Mouse (Mus musculus) embryonic stem cell, embryonic (primary cell): ENCODE measurements around the gene Cyb5r2.

Experiments
- CTCF ChIA-PET, 4 experiments: fragments of 300-600 bp in 2 of 4; fragments of 350-600 bp in 2 of 4; sonication (Branson Sonifier 250); formaldehyde crosslinking; loops; one replicate each; lab custom pipeline; 2022; ENCODE audit warnings: inconsistent platforms in 2 of 4; lab: Charles Lee
- POLR2A ChIA-PET, 4 experiments: fragments of 300-600 bp in 2 of 4; fragments of 350-600 bp in 2 of 4; sonication (Branson Sonifier 250); formaldehyde crosslinking; loops; one replicate each; lab custom pipeline; 2022; ENCODE audit warnings: antibody characterized with exemption in 4 of 4, inconsistent platforms in 1 of 4; lab: Charles Lee

Cyb5r2 gene

DNA sequence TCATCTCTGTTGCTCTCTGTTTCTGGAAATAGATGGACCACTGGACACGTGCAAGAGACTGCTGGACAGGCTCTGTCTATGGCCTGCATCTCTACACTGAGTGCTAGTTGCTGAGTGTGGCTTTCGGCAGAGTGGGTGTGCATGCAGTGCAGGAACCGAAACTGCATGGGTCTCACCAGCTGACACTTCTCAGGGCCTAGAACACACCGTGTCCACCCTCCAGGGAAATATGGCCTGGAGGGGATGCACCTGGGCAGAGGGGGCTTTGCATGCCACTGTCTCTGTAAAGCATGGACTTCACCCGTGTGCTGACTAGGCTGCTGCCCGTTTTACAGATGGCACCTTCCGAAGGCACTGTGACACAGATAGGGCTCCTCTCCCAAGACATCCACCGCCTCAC is 11.8 kb downstream of the Cyb5r2 start:
- POLR2A ChIA-PET = interaction anchor here in 1 of 4 experiments (1.0 to 2.1 kb wide), 2 partner anchors 11 to 17 kb away, joined by 4 to 14 read pairs; partner anchors contain the start of gene Cyb5r2
- CTCF ChIA-PET = interaction anchor here in 3 of 4 experiments (0.6 to 4.3 kb wide), 4 partner anchors 42 to 85 kb away, joined by 4 to 52 read pairs (median 5); no protein-coding TSS in a partner anchor

DNA sequence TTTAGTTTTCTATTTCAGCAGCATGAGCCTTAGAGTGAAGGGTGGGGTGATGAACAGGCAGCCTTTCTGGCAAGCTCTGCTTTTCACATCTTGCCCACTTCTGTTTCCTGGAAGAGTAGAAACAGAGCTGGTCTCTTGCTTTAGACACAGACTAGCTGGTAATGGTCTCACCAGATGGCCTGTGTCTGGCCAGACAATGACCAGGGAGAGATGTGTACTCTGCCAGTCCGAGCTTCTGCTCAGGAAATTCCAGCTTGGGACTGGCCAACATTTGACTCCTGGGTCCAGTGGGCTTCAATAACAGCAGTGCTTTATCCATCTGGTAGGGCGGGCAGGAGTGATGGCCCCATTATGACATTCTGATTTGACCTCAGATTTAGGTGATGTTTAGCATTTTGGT is 12.7 kb downstream of the Cyb5r2 start:
- POLR2A ChIA-PET = no interaction called here
- CTCF ChIA-PET = interaction anchor here in 3 of 4 experiments (0.7 to 1.6 kb wide), 4 partner anchors 34 to 84 kb away, joined by 3 to 5 read pairs (median 4); no protein-coding TSS in a partner anchor

DNA sequence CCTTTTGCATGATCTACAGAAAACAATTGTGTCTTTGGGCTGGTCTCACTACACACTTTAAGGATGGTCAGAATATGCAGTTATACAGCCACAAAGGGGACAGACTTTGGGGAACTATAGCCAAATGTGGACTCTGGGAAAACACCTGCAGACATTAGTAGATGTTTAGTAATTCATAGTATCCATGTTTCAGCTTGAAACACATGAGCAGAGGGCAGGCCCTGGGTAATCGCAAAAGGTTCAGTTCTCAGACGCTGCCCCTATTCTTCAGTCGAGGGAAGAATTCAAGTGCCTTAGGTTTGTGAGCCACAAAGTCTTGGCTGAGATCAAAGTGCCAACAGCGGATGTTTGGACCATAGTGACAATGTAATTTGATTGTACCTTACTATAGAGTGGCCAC is 13.4 kb downstream of the Cyb5r2 start:
- ChIA-PET POLR2A (interaction anchor here in 1 of 4 experiments (0.7 kb wide), 1 partner anchor 12 kb away, joined by 3 read pairs; no protein-coding TSS in a partner anchor), CTCF (interaction anchor here in 2 of 4 experiments (1.2 to 1.6 kb wide), 2 partner anchors 35 to 84 kb away, joined by 3 to 5 read pairs; no protein-coding TSS in a partner anchor)

DNA sequence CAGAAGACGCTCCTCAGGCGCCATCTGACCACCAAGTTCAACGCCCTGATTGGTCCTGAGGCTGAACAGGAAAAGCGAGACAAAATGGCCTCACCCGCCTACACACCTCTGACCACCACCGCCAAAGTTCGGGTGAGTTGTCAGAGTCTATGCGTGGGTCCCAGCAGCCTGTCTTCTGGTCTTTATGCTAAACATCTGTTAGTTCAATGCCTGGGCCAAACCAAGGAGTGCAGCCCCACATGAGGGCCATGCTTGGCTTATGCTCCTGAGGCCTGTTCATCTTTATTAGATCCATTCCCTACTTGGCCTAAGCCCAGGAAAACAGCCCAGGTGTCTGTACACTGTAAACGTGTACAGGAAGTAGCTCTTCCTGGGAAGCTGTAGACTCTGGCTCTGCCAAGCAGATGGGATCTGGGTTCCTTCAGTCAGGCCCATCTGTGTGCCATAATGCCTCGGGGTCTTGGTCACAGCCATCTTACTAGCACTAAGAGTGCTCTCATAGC is 14.8 kb downstream of the Cyb5r2 start:
- POLR2A ChIA-PET = interaction anchor here in 2 of 4 experiments (0.7 to 1.5 kb wide), 3 partner anchors 15 to 248 kb away, joined by 3 to 5 read pairs (median 3); partner anchors contain the start of gene Cyb5r2 (in 1 of the 2)
- CTCF ChIA-PET = no interaction called here

DNA sequence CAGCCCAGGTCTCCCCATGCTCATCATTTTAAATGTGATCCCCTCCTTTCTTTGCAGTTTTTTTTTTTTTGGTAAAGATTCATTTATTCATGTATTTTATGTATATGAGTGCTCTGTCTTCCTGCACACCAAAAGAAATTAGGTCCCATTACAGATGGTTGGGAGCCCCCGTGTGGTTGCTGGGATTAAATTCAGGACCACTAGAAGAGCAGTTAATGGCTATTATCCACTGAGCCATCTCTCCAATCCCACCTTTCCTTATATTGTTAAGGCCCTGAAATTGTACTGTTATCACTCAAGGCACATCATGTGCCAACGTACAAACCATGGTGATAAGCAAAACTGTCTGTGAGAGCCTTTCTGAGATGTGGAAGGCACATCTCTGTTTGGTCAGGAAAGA is 19.1 kb downstream of the Cyb5r2 start:
- ChIA-PET POLR2A (no interaction called here), CTCF (interaction anchor here in 2 of 4 experiments (0.7 to 1.6 kb wide), 3 partner anchors 41 to 77 kb away, joined by 4 read pairs; no protein-coding TSS in a partner anchor)

DNA sequence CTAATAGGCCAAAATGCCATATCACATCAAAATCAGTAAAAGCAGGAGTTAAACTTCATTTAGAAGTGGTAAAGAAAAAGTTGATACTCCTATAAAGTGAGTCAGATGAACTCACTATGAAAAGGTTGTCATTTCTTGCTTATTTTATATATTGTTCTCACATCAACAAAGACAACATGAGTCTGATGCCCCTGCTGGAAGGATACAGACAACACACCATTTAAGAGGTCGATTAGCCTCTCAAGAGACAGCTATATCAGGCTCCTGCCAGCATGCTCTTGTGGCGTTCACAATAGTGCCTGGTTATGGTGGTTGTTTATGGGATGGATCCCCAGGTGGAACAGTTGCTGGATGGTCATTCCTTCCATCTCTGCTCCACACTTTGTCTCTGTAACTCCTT is 24.7 kb downstream of the Cyb5r2 start:
- ChIA-PET POLR2A (interaction anchor here in 2 of 4 experiments (1.2 to 1.5 kb wide), 2 partner anchors 11 to 524 kb away, joined by 3 read pairs; partner anchors contain the start of gene Rbmxl2 (in 1 of the 2)), CTCF (interaction anchor here in 3 of 4 experiments (0.6 to 1.9 kb wide), 5 partner anchors 14 to 270 kb away, joined by 4 to 11 read pairs (median 5); no protein-coding TSS in a partner anchor)

DNA sequence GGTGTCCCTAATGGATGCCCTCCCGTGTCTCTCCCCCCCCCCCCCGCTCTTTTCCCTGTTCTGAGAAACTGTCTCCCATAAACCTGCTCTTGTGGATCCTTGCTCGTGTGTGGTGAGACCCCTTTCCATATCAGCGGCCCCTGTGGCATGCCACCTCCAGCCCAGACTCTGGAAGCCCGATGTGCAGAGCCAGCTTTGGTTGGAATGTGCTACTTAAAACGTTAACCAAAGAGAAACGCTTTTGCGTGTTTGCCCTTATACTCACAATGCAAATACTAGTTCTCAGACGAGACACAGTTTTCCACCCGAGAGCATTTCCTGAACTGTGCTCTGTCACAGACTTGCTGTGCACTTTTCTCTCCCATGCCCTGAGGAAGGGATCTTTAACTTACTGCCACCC is 27.2 kb downstream of the Cyb5r2 start:
- ChIA-PET CTCF (no interaction called here), POLR2A (interaction anchor here in 1 of 4 experiments (0.5 kb wide), 1 partner anchor 1323 kb away, joined by 5 read pairs; no protein-coding TSS in a partner anchor)

DNA sequence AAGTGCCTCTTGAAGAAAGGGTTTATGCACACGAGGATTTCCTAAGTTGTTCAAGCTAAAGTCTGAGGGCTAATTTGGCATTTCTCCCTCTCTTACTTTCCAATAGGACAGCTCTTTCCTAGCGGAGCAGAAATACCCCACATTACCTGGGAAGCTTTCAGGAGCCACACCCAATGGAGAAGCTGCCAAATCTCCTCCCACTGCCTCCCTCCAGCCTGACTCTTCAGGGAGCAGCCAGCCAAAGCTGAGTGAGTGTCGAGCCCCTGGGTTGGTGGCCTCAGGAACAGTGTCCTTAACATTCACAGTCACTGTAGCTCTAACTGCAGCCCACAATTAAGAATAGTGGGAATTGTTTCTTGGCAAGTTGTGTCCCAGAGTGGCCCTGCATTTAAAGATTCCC is 30.3 kb downstream of the Cyb5r2 start:
- POLR2A ChIA-PET = no interaction called here

DNA sequence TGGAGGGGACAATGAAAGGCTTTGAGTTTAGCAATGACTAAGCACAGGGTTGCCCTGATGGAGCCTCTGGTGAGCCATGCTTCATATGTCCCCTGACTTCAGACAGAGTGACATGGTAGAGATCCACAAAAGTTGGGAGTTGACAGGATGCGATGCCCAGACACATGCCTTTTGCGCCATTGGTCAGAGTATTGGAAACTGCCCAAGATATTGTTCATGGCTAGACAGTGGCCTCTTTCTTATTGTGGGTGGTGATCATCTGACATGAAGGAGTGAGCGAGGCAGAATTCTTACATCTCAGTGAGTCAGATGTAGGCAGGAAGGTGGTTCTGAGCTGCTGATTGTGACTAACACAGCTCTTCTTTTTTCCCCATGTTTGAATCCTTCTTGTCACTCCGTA is 35.3 kb downstream of the Cyb5r2 start:
- ChIA-PET CTCF (no interaction called here), POLR2A (interaction anchor here in 1 of 4 experiments (0.7 to 0.8 kb wide), 2 partner anchors 116 to 128 kb away, joined by 3 read pairs; partner anchors contain the start of gene Ppfibp2)

More for the DNA sequence above, 30.3 kb downstream of the Cyb5r2 start:
- CTCF ChIA-PET = no interaction called here

DNA sequence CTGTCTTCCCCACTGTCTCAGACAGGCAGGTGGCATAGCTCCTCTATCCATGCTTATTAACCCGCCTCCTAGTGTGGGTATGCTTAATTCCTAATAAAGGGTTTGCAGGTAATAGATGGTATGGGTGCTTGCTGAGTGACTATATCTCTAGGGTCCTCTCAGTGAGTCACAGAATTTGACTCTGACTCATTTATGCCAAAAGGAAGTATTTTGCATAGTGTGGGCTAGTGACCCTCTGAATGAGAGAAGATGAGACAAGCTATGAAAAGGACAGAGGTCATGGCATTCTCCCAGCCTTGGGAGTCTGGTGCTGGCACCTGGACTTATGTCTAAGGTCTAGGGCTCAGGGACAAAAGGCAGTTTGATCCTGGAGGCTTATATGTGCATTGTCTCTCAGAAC is 37.1 kb downstream of the Cyb5r2 start:
- POLR2A ChIA-PET = no interaction called here
- CTCF ChIA-PET = no interaction called here

DNA sequence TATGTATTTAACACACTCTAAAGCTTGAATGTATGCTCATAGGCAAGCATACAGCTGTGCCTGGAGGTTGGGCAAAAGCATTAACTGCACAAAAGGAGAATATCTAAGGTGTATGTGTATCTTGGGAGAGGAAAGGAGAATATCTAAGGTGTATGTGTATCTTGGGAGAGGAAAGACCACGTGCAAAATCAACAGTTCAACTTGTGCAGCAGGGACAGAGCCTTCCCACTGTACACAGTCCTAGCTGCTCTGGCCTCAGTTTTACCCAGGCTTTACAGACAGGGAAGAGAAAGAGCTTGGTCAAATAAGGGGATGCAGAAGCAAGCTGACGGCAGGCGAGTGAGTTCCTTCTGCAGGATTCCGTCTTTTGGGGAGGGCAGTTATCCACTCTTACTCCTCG is 43.8 kb downstream of the Cyb5r2 start:
- POLR2A ChIA-PET = interaction anchor here in 1 of 4 experiments (1.5 kb wide), 1 partner anchor 13 kb away, joined by 3 read pairs; no protein-coding TSS in a partner anchor
- CTCF ChIA-PET = interaction anchor here in 2 of 4 experiments (0.5 to 1.0 kb wide), 2 partner anchors 28 to 35 kb away, joined by 4 to 6 read pairs; no protein-coding TSS in a partner anchor

DNA sequence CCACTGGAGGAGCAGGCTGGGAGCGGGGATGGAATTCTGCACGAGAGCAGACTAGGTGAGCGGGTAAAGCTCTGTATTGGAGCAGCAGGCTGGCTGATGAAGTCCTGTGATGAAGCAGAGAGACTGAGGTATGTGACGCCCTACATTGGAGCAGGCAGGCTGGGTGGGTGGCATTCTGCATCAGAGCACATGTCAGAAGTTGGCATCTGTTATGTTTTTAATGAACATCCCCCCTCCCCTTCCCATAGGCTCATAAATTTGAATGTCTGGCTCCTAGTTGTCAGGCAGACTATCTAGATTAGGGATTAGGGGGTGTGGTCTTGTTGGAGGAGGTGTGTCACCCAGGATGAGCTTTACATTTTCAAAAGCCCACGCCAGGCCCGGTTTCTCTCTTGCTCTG is 45.1 kb downstream of the Cyb5r2 start:
- ChIA-PET POLR2A (interaction anchor here in 2 of 4 experiments (0.6 to 0.9 kb wide), 2 partner anchors 99 to 1144 kb away, joined by 3 read pairs; no protein-coding TSS in a partner anchor), CTCF (interaction anchor here in 2 of 4 experiments (0.8 to 1.0 kb wide), 2 partner anchors 35 to 36 kb away, joined by 3 to 4 read pairs; no protein-coding TSS in a partner anchor)

DNA sequence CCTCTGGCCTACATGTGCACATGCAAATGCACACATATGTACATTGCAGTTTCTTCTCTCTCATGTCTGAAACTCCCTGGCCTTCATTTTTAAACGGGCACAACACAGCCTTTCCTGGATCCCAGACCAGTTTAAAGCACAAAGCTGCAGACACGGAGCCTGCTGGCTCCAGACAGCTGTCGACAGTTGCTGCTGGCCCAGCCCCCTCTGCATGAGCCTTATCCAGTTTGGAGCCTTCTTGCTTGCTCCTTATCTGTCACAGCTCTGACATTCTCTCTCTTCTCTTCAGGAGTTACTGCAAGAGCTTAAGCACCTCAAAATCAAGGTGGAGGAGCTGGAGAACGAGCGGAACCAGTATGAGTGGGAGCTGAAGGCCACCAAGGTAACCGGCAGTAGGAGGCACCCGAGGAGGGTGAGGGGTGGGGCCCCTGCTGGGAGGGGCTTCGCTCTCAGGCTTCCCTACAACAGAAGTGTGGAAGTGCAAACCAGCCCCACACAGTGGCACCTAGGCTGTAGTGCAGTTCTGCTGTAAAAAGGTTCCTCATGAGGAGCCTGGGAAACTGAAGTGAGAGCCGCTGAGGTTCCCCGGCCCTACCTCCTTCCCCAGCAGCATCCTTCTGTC is 49.2 kb downstream of the Cyb5r2 start:
- ChIA-PET CTCF (interaction anchor here (0.5 to 1.9 kb wide), 18 partner anchors 8 to 272 kb away, joined by 3 to 16 read pairs (median 3); partner anchors contain the start of genes Cyb5r2 (in 1 of the 4) and Ppfibp2 (in 1 of the 4)), POLR2A (interaction anchor here in 3 of 4 experiments (0.6 to 1.6 kb wide), 9 partner anchors 9 to 141 kb away, joined by 3 to 7 read pairs (median 3); partner anchors contain the start of genes Cyb5r2 (in 1 of the 3), Olfml1 (in 1 of the 3) and Ppfibp2 (in 1 of the 3))

DNA sequence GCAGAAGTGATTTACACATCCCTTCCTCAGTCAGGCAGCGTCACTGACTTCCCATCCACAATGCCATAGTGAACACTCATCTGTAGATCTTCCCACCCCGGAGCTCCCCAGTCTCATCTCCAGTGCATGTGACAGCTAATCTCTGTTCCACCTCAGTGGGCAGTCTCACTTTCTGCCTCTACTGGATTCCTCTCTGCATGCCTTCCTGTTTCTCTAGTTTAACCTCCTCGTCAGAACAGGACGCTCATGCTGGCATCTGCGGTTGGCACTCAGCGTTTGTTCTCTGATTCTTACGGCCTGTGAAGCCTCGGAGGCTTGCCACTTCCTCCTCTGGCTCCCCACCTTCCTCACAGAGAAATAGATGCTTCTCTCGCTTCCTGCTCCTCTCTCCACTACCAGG is 50.2 kb downstream of the Cyb5r2 start:
- POLR2A ChIA-PET = interaction anchor here in 2 of 4 experiments (0.6 to 1.5 kb wide), 3 partner anchors 20 to 113 kb away, joined by 4 to 5 read pairs (median 5); partner anchors contain the start of gene Ppfibp2 (in 1 of the 2)
- CTCF ChIA-PET = interaction anchor here in 3 of 4 experiments (0.6 to 1.9 kb wide), 4 partner anchors 46 to 271 kb away, joined by 8 to 16 read pairs (median 12); no protein-coding TSS in a partner anchor

DNA sequence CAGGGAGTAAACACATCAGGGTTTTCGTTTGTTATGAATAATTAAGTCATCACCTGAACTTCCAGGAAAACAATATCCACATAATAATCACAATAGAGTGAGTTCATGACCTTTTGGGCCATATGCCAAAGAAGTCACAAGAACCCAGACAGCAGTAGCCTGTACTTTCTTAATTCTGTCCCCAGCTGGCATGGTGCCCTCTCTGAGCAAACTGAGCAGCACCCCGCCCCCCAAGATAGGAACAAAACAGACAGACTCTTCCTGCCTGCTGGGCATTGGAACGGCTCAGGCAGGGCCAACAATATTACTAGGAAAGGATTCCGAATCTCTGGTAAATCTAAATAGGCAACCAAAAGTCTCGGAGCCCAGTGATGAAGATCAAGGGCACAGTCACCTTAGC is 51.9 kb downstream of the Cyb5r2 start:
- ChIA-PET CTCF (interaction anchor here in 1 of 4 experiments (0.7 kb wide), 1 partner anchor 14 kb away, joined by 4 read pairs; no protein-coding TSS in a partner anchor), POLR2A (no interaction called here)

DNA sequence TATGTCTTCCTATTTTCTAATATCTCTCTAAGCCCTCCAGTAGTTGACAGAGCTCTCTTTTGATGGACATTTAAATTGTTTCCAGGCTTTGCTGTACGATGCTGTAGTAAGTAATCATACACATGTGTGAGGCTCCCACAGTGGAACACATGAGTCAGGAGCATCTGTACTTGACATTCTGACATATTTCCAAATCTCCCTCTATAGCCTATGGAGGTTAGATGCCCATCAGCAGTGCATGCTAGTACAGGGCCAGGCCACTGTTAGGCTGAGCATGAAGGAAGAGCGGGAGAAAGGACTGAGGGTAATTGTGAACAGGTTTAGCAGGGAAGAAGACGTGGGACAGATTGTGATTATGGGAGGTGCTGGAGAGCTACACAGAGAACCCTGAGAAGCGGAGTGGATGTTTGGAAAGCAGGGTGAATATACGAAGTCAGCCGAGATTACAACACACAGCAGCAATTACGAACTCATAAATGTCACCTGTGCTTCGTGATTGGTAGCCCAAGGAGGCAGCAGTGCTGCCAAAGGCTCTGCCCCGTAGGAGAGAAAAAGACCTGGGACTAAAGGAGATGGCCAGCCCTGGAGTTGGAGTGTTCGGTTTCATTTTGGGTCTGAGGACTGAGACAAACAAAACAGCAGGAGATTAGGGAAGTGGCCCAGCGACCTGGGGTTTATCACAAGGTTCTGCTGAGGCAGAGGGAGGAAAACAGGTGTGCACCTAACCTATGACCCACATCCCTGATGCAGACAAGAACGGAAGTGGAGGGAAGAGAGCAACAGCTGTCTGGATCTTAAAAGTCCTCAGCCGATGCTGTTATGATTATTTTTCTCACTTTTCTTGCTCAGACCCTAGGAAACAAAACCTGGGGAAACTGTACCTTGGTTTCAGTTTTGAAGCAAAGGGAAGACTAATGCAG is 55.1 kb downstream of the Cyb5r2 start:
- POLR2A ChIA-PET = interaction anchor here in 1 of 4 experiments (0.6 to 1.8 kb wide), 2 partner anchors 42 to 150 kb away, joined by 3 to 6 read pairs; no protein-coding TSS in a partner anchor

DNA sequence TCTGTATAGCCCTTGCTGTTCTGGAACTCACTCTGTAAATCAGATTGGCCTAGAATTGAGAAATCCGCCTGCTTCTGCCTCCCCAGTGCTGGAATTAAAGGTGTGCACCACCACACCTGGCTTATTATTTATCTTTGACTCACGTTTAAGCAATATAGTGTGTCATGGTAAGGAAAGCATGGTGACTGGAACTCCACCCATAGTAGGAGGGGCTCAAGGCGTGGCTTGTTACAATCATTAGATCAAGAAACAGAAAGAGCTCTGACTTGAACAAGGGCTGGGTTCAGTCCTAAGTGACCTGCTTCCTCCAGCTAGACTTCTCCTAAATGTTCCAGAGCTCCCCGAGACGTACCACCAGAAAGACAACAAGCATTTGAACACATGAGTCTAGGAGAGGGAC is 57.2 kb downstream of the Cyb5r2 start:
- POLR2A ChIA-PET = interaction anchor here in 3 of 4 experiments (0.7 to 1.1 kb wide), 5 partner anchors 12 to 107 kb away, joined by 3 read pairs; no protein-coding TSS in a partner anchor
- CTCF ChIA-PET = interaction anchor here in 3 of 4 experiments (0.6 to 2.0 kb wide), 4 partner anchors 10 to 48 kb away, joined by 3 to 5 read pairs (median 3); no protein-coding TSS in a partner anchor

More for the DNA sequence above, 55.1 kb downstream of the Cyb5r2 start:
- CTCF ChIA-PET = no interaction called here
